Mouse (Mus musculus): ENCODE measurements around the gene Acad10.

- TF ChIP-seq POLR2A (IDR thresholded peaks at IDR 0.05; ENCODE audit: low read depth, low read length) = no peak
- TF ChIP-seq USF1 (IDR thresholded peaks at IDR 0.05; ENCODE audit: low read depth, low read length) = no peak
- no peak for TF ChIP-seq USF2 (conservative IDR thresholded peaks at IDR 0.05; ENCODE audit: low read depth, low read length)
- no peak for TF ChIP-seq MXI1 (IDR thresholded peaks at IDR 0.05; ENCODE audit: low read depth, low read length)
- TF ChIP-seq CTCF (conservative IDR thresholded peaks at IDR 0.05 in 1 of 2, IDR thresholded peaks at IDR 0.05 in 1 of 2; ENCODE audit: low read depth in 2 of 2, low read length in 2 of 2) = no peak
- TF ChIP-seq KAT2A (IDR thresholded peaks at IDR 0.05; ENCODE audit: insufficient replicate concordance, low read length) = no peak
- no peak for TF ChIP-seq EP300 (IDR thresholded peaks at IDR 0.05; ENCODE audit: low read length)
- no peak for TF ChIP-seq SIN3A (IDR thresholded peaks at IDR 0.05; ENCODE audit: low read length)
- no peak for TF ChIP-seq E2F4 (IDR thresholded peaks at IDR 0.05; ENCODE audit: insufficient replicate concordance, low read depth, low read length)
- no peak for TF ChIP-seq RCOR1 (conservative IDR thresholded peaks at IDR 0.05; ENCODE audit: low read depth, low read length)
- TF ChIP-seq ZNF384 (IDR thresholded peaks at IDR 0.05; ENCODE audit: low read depth, low read length) = no peak
Measured at GRCm38 (mm10) chr5:121699891-121700290, 39.6 kb upstream of the Acad10 start.

Data from CH12.LX (cell line).